Mouse (Mus musculus): ENCODE results near the gene Inpp5a. TPM values are rescaled to one million over a fixed set of nuclear protein-coding genes. Genes with fewer than 3 reads are reported as not detected.

Gene Inpp5a
- polyA plus RNA-seq, 1 experiment from 2014 or later = 69.8 TPM

- no peak overlapping the region for H3K4me2 ChIP-seq
- H3K4me1 ChIP-seq (ENCODE audit: control insufficient read depth, insufficient read depth, low read length) = peaks cover 9% of the 10 kb centered on the region; the same call in 1 of the 2 replicates
- H3K4me3 ChIP-seq (ENCODE audit: low read depth, low read length) = no peak overlapping the region
- 70% methylated on average over 2 of the region's 2 CpGs for WGBS (ENCODE audit: insufficient replicate concordance)
- no peak overlapping the region for H3K9ac ChIP-seq (ENCODE audit: low read depth, low read length)
- no peaks in the 10 kb centered on the region for H3K9me3 ChIP-seq (replicated peaks; ENCODE audit: control insufficient read depth, low read length)
- no peaks in the 10 kb centered on the region for H3K27me3 ChIP-seq (ENCODE audit: control insufficient read depth, insufficient read depth, low read length)
- H3K27ac ChIP-seq (ENCODE audit: low read depth, low read length) = no peak overlapping the region
- no peaks in the 10 kb centered on the region for H3K36me3 ChIP-seq (ENCODE audit: control insufficient read depth, insufficient read depth, low read length)
- ATAC-seq (replicated peaks; ENCODE audit: insufficient number of reproducible peaks, low FRiP score, low TSS enrichment) = no peak
Observed at GRCm38 (mm10) chr7:139381877-139382276, 7.0 kb upstream of the Inpp5a start.

GRCm38 (mm10) chr7:139382796-139383195 lies 6.1 kb upstream of the Inpp5a start:
- no peaks in the 10 kb centered on the region for H3K27me3 ChIP-seq (ENCODE audit: control insufficient read depth, insufficient read depth, low read length)
- no peaks in the 10 kb centered on the region for H3K9me3 ChIP-seq (replicated peaks; ENCODE audit: control insufficient read depth, low read length)
- no peak for ATAC-seq (replicated peaks; ENCODE audit: insufficient number of reproducible peaks, low FRiP score, low TSS enrichment)
- H3K27ac ChIP-seq (ENCODE audit: low read depth, low read length) = no peak overlapping the region
- H3K4me2 ChIP-seq = no peak overlapping the region
- 76% methylated on average over 2 of the region's 2 CpGs for WGBS (ENCODE audit: insufficient replicate concordance)
- no peak overlapping the region for H3K4me3 ChIP-seq (ENCODE audit: low read depth, low read length)
- H3K9ac ChIP-seq (ENCODE audit: low read depth, low read length) = no peak overlapping the region
- H3K36me3 ChIP-seq (ENCODE audit: control insufficient read depth, insufficient read depth, low read length) = no peaks in the 10 kb centered on the region
- peaks cover 11% of the 10 kb centered on the region; the same call in 1 of the 2 replicates for H3K4me1 ChIP-seq (ENCODE audit: control insufficient read depth, insufficient read depth, low read length)

GRCm38 (mm10) chr7:139384500-139384899 lies 4.4 kb upstream of the Inpp5a start:
- H3K27me3 ChIP-seq (ENCODE audit: control insufficient read depth, insufficient read depth, low read length) = no peaks in the 10 kb centered on the region
- H3K9me3 ChIP-seq (replicated peaks; ENCODE audit: control insufficient read depth, low read length) = no peaks in the 10 kb centered on the region
- H3K27ac ChIP-seq (ENCODE audit: low read depth, low read length) = no peak overlapping the region
- 80% methylated on average over 1 of the region's 1 CpGs for WGBS (ENCODE audit: insufficient replicate concordance)
- H3K4me3 ChIP-seq (ENCODE audit: low read depth, low read length) = no peak overlapping the region
- H3K4me1 ChIP-seq (ENCODE audit: control insufficient read depth, insufficient read depth, low read length) = peaks cover 11% of the 10 kb centered on the region; the same call in 1 of the 2 replicates
- ATAC-seq (replicated peaks; ENCODE audit: insufficient number of reproducible peaks, low FRiP score, low TSS enrichment) = no peak
- no peak overlapping the region for H3K9ac ChIP-seq (ENCODE audit: low read depth, low read length)
- no peaks in the 10 kb centered on the region for H3K36me3 ChIP-seq (ENCODE audit: control insufficient read depth, insufficient read depth, low read length)
- H3K4me2 ChIP-seq = no peak overlapping the region

- ATAC-seq (replicated peaks; ENCODE audit: insufficient number of reproducible peaks, low FRiP score, low TSS enrichment) = no peak
- Histone ChIP-seq H3K4me2 (no peak overlapping the region), H3K36me3 (ENCODE audit: control insufficient read depth, insufficient read depth, low read length) (no peaks in the 10 kb centered on the region), H3K4me3 (ENCODE audit: low read depth, low read length) (no peak overlapping the region), H3K9me3 (replicated peaks; ENCODE audit: control insufficient read depth, low read length) (no peaks in the 10 kb centered on the region), H3K27me3 (ENCODE audit: control insufficient read depth, insufficient read depth, low read length) (no peaks in the 10 kb centered on the region), H3K27ac (ENCODE audit: low read depth, low read length) (no peak overlapping the region), H3K4me1 (ENCODE audit: control insufficient read depth, insufficient read depth, low read length) (peaks cover 8% of the 10 kb centered on the region), H3K9ac (ENCODE audit: low read depth, low read length) (no peak overlapping the region)
- WGBS (ENCODE audit: insufficient replicate concordance) = 66% methylated on average over 2 of the region's 2 CpGs
Observed at GRCm38 (mm10) chr7:139384916-139385530, 3.9 kb upstream of the Inpp5a start.

GRCm38 (mm10) chr7:139386933-139387690 lies 1.8 kb upstream of the Inpp5a start:
- H3K4me3 ChIP-seq (ENCODE audit: low read depth, low read length) = no peak overlapping the region
- ATAC-seq (replicated peaks; ENCODE audit: insufficient number of reproducible peaks, low FRiP score, low TSS enrichment) = no peak
- no peak overlapping the region for H3K9ac ChIP-seq (ENCODE audit: low read depth, low read length)
- no peaks in the 10 kb centered on the region for H3K27me3 ChIP-seq (ENCODE audit: control insufficient read depth, insufficient read depth, low read length)
- H3K36me3 ChIP-seq (ENCODE audit: control insufficient read depth, insufficient read depth, low read length) = no peaks in the 10 kb centered on the region
- H3K4me2 ChIP-seq = no peak overlapping the region
- H3K27ac ChIP-seq (ENCODE audit: low read depth, low read length) = no peak overlapping the region
- H3K4me1 ChIP-seq (ENCODE audit: control insufficient read depth, insufficient read depth, low read length) = peaks cover 26% of the 10 kb centered on the region
- WGBS (ENCODE audit: insufficient replicate concordance) = 88% methylated on average over 9 of the region's 9 CpGs
- no peaks in the 10 kb centered on the region for H3K9me3 ChIP-seq (replicated peaks; ENCODE audit: control insufficient read depth, low read length)

- Histone ChIP-seq H3K4me2 (peak overlapping the region; percentile 58), H3K4me3 (ENCODE audit: low read depth, low read length) (peak overlapping the region; percentile 93), H3K4me1 (ENCODE audit: control insufficient read depth, insufficient read depth, low read length) (peaks cover 35% of the 10 kb centered on the region), H3K27ac (ENCODE audit: low read depth, low read length) (peak overlapping the region; percentile 82; the same call in 1 of the 2 replicates), H3K36me3 (ENCODE audit: control insufficient read depth, insufficient read depth, low read length) (no peaks in the 10 kb centered on the region), H3K27me3 (ENCODE audit: control insufficient read depth, insufficient read depth, low read length) (no peaks in the 10 kb centered on the region), H3K9ac (ENCODE audit: low read depth, low read length) (peak overlapping the region; percentile 82), H3K9me3 (replicated peaks; ENCODE audit: control insufficient read depth, low read length) (no peaks in the 10 kb centered on the region)
- ATAC-seq (replicated peaks; ENCODE audit: insufficient number of reproducible peaks, low FRiP score, low TSS enrichment) = peak; percentile 70
- WGBS (ENCODE audit: insufficient replicate concordance) = 16% methylated on average over 16 of the region's 16 CpGs
Observed at GRCm38 (mm10) chr7:139387921-139388669, 814 bp upstream of the Inpp5a start.

- Histone ChIP-seq H3K27ac (ENCODE audit: low read depth, low read length) (peak overlapping the region; percentile 82), H3K4me1 (ENCODE audit: control insufficient read depth, insufficient read depth, low read length) (peaks cover 35% of the 10 kb centered on the region)
- 1% methylated on average over 43 of the region's 53 CpGs for WGBS (ENCODE audit: insufficient replicate concordance)
Observed at GRCm38 (mm10) chr7:139389213-139389761, 378 bp downstream of the Inpp5a start.

GRCm38 (mm10) chr7:139390380-139390779 lies 1.5 kb downstream of the Inpp5a start:
- peak overlapping the region; percentile 79 for H3K4me2 ChIP-seq
- peak overlapping the region; percentile 97 for H3K9ac ChIP-seq (ENCODE audit: low read depth, low read length)
- H3K4me3 ChIP-seq (ENCODE audit: low read depth, low read length) = peak overlapping the region; percentile 93
- H3K4me1 ChIP-seq (ENCODE audit: control insufficient read depth, insufficient read depth, low read length) = peaks cover 41% of the 10 kb centered on the region
- 66% methylated on average over 3 of the region's 3 CpGs for WGBS (ENCODE audit: insufficient replicate concordance)
- no peaks in the 10 kb centered on the region for H3K9me3 ChIP-seq (replicated peaks; ENCODE audit: control insufficient read depth, low read length)
- no peaks in the 10 kb centered on the region for H3K27me3 ChIP-seq (ENCODE audit: control insufficient read depth, insufficient read depth, low read length)
- no peak for ATAC-seq (replicated peaks; ENCODE audit: insufficient number of reproducible peaks, low FRiP score, low TSS enrichment)
- H3K36me3 ChIP-seq (ENCODE audit: control insufficient read depth, insufficient read depth, low read length) = no peaks in the 10 kb centered on the region
- peak overlapping the region; percentile 6 for H3K27ac ChIP-seq (ENCODE audit: low read depth, low read length)

More at GRCm38 (mm10) chr7:139389213-139389761, 378 bp downstream of the Inpp5a start:
- peak overlapping the region; percentile 97 for H3K9ac ChIP-seq (ENCODE audit: low read depth, low read length)
- no peaks in the 10 kb centered on the region for H3K27me3 ChIP-seq (ENCODE audit: control insufficient read depth, insufficient read depth, low read length)
- peak overlapping the region; percentile 93 for H3K4me3 ChIP-seq (ENCODE audit: low read depth, low read length)
- peak overlapping the region; percentile 79 for H3K4me2 ChIP-seq
- H3K9me3 ChIP-seq (replicated peaks; ENCODE audit: control insufficient read depth, low read length) = no peaks in the 10 kb centered on the region
- H3K36me3 ChIP-seq (ENCODE audit: control insufficient read depth, insufficient read depth, low read length) = no peaks in the 10 kb centered on the region
- ATAC-seq (replicated peaks; ENCODE audit: insufficient number of reproducible peaks, low FRiP score, low TSS enrichment) = peak; percentile 2; the same call in 1 of the 2 replicates
